18 mouse cellular contexts compared by ENCODE assay signal in genomic region chr1:75509586-75509985, GRCm38 (mm10). TPM values are rescaled to one million over a fixed set of nuclear protein-coding genes. Genes with fewer than 3 reads are reported as not detected.
DNase-seq lines count a peak whose midpoint lies in the region; ATAC-seq and TF ChIP-seq lines count a peak whose summit lies in the region.
"Had no signal": no experiment of that assay in that cellular context is flagged by ENCODE, and none has a peak within 500 bp of the region (broad histone marks: within the 10 kb centered on the region; RNA-seq: fewer than 3 reads in every experiment).

No protein-coding gene starts in this region.

- H3K4me2 ChIP-seq in heart, embryonic 14.5 days (ENCODE audit: low read length), result peak overlapping the region; percentile 25; the same call in 1 of the 2 replicates
- no peak overlapping the region for H3K4me2 ChIP-seq in lung, postnatal 0 days (replicated peaks; ENCODE audit: low read depth, low read length)
- H3K4me2 ChIP-seq in stomach, postnatal 0 days (replicated peaks; ENCODE audit: low read depth), result no peak overlapping the region
- H3K4me2 ChIP-seq: lung, embryonic 14.5 days; neural tube, embryonic 13.5 days had no signal

- no peak for ATAC-seq in heart, embryonic 14.5 days (ENCODE audit: insufficient number of reproducible peaks, insufficient read depth, low FRiP score, low read depth)
- ATAC-seq in lung, postnatal 0 days, result no peak
- no peak for ATAC-seq in stomach, postnatal 0 days (ENCODE audit: low FRiP score, low TSS enrichment)
- ATAC-seq: forebrain, embryonic 16.5 days had no signal

- intact Hi-C loops in heart, postnatal 10 days (cut with DNase I), result loop anchor here (5.0 kb wide), 1 partner anchor 38 kb away; the partner anchor contains the start of gene Slc4a3

- H3K4me1 ChIP-seq in heart, embryonic 14.5 days (ENCODE audit: control insufficient read depth in 2 of 2, insufficient read depth in 2 of 2, low read length in 2 of 2), result peaks cover 41 to 48% of the 10 kb centered on the region in 2 experiments
- H3K4me1 ChIP-seq in lung, postnatal 0 days (ENCODE audit: insufficient read depth, low read depth, low read length), result peaks cover 7% of the 10 kb centered on the region
- H3K4me1 ChIP-seq in lung, adult 2 months (ENCODE audit: control insufficient read depth, insufficient read depth, low read length), result no peaks in the 10 kb centered on the region
- H3K4me1 ChIP-seq in stomach, postnatal 0 days (replicated peaks; ENCODE audit: control insufficient read depth, insufficient read depth), result no peaks in the 10 kb centered on the region; the same call in 1 of the 2 replicates

- no peak for DNase-seq in heart, postnatal 10 days
- no peak for DNase-seq in lung, postnatal 0 days (ENCODE audit: low spot score)
- no peak for DNase-seq in lung, adult 2 months
- peak; percentile 31 to 42 for DNase-seq in adrenal gland, postnatal 36 days
- no peak for DNase-seq in stomach, postnatal 0 days (ENCODE audit: low spot score)
- DNase-seq in cerebellum, postnatal 36 days, result no peak
- DNase-seq: cerebellum, postnatal 10 days; kidney, postnatal 14 days; layer of hippocampus, adult 9-11 months; liver; thymus, postnatal 36 days had no signal

- no peaks in the 10 kb centered on the region for H3K36me3 ChIP-seq in heart, embryonic 14.5 days (ENCODE audit: control insufficient read depth, insufficient read depth, low read length)
- H3K36me3 ChIP-seq in lung, postnatal 0 days (ENCODE audit: insufficient read depth, low read length), result no peaks in the 10 kb centered on the region
- no peaks in the 10 kb centered on the region for H3K36me3 ChIP-seq in stomach, postnatal 0 days (ENCODE audit: control insufficient read depth, insufficient read depth, low read length)
- H3K36me3 ChIP-seq: neural tube, embryonic 13.5 days had no signal

- peak overlapping the region; percentile 31; the same call in 1 of the 2 replicates for H3K9ac ChIP-seq in heart, embryonic 14.5 days (ENCODE audit: low read length)
- no peak overlapping the region for H3K9ac ChIP-seq in lung, postnatal 0 days (replicated peaks; ENCODE audit: low read depth)
- 0 out of 2 replicates have a peak overlapping the region, but pooled peaks have one; percentile 13 for H3K9ac ChIP-seq in stomach, postnatal 0 days (ENCODE audit: low read length)
- H3K9ac ChIP-seq: lung, embryonic 14.5 days; neural tube, embryonic 13.5 days had no signal

- no peak for TF ChIP-seq EP300 in lung, postnatal 0 days (IDR thresholded peaks at IDR 0.05)
- TF ChIP-seq EP300 in stomach, postnatal 0 days (optimal IDR thresholded peaks at IDR 0.05), result no peak

- WGBS in heart, embryonic 14.5 days, result 47% methylated on average over 20 of the region's 20 CpGs
- 69% methylated on average over 20 of the region's 20 CpGs for WGBS in lung, postnatal 0 days
- 73% methylated on average over 20 of the region's 20 CpGs for WGBS in lung, adult 2 months
- 61% methylated on average over 20 of the region's 20 CpGs for WGBS in stomach, postnatal 0 days

- no peak for TF ChIP-seq CTCF in lung, postnatal 0 days (IDR thresholded peaks at IDR 0.05)
- TF ChIP-seq CTCF in lung, adult 2 months (IDR thresholded peaks at IDR 0.05; ENCODE audit: insufficient read depth, low read length), result no peak
- no peak for TF ChIP-seq CTCF in stomach, postnatal 0 days (IDR thresholded peaks at IDR 0.05; ENCODE audit: low read depth)

- no peak for TF ChIP-seq POLR2A in lung, adult 2 months (IDR thresholded peaks at IDR 0.05; ENCODE audit: borderline replicate concordance, extremely low read depth, low read depth, low read length)

- no peak overlapping the region for H3K4me3 ChIP-seq in heart, embryonic 14.5 days (ENCODE audit: control insufficient read depth in 1 of 2, insufficient read depth in 1 of 2, low read depth in 1 of 2, low read length in 2 of 2)
- no peak overlapping the region for H3K4me3 ChIP-seq in lung, postnatal 0 days (ENCODE audit: low read depth, low read length)
- no peak overlapping the region for H3K4me3 ChIP-seq in lung, adult 2 months (replicated peaks; ENCODE audit: extremely low read depth, low read depth, low read length)
- no peak overlapping the region for H3K4me3 ChIP-seq in stomach, postnatal 0 days (ENCODE audit: low read depth, low read length)
- H3K4me3 ChIP-seq: neural tube, embryonic 13.5 days had no signal

- H3K27ac ChIP-seq in heart, embryonic 14.5 days (replicated peaks in 1 of 2; ENCODE audit: control insufficient read depth in 1 of 2, insufficient read depth in 1 of 2, low read depth in 2 of 2, low read length in 2 of 2), result peak overlapping the region; percentile 97; a peak in 3 of 4 replicates
- 0 out of 2 replicates have a peak overlapping the region, but pooled peaks have one; percentile 27 for H3K27ac ChIP-seq in lung, postnatal 0 days (ENCODE audit: low read length)
- no peak overlapping the region for H3K27ac ChIP-seq in stomach, postnatal 0 days (replicated peaks)
- H3K27ac ChIP-seq: neural tube, embryonic 13.5 days had no signal

- H3K9me3 ChIP-seq in heart, embryonic 14.5 days (ENCODE audit: control insufficient read depth, low read length), result no peaks in the 10 kb centered on the region
- H3K9me3 ChIP-seq in lung, postnatal 0 days (ENCODE audit: low read length), result no peaks in the 10 kb centered on the region
- no peaks in the 10 kb centered on the region for H3K9me3 ChIP-seq in stomach, postnatal 0 days (ENCODE audit: control insufficient read depth, low read length)
- H3K9me3 ChIP-seq: neural tube, embryonic 13.5 days had no signal

- H3K27me3 ChIP-seq in heart, embryonic 14.5 days (ENCODE audit: control insufficient read depth, insufficient read depth, low read length), result no peaks in the 10 kb centered on the region
- H3K27me3 ChIP-seq in lung, postnatal 0 days (replicated peaks; ENCODE audit: insufficient read depth, low read length), result no peaks in the 10 kb centered on the region
- H3K27me3 ChIP-seq in stomach, postnatal 0 days (ENCODE audit: control insufficient read depth, insufficient read depth, low read length), result no peaks in the 10 kb centered on the region

RNA-seq across cellular contexts. Expression of gene Inha, which starts 2.7 kb away (rescaled TPM):
- polyA plus RNA-seq in heart, embryonic 14.5 days (2014; fragmentation: Nextera tagmentation; extraction: Ambion mirVana), result 2.6 and 3.9 TPM in 2 replicates
- 1 to 10 TPM; 5.1 to 8.5 TPM for total RNA-seq in heart, postnatal 10 days (2021)
- polyA plus RNA-seq in lung, postnatal 0 days (2015; fragmentation: Nextera tagmentation; extraction: Ambion mirVana), result 3.7 and 3.8 TPM in 2 replicates
- 13.6 and 14.3 TPM in 2 replicates for polyA plus RNA-seq in lung, adult 2 months (2012; rRNA removed)
- 10 to 100 TPM; 21.8 to 34.7 TPM for total RNA-seq in adrenal gland, postnatal 36 days (2021)
- 4.7 and 6.1 TPM in 2 replicates for polyA plus RNA-seq in stomach, postnatal 0 days (2015; fragmentation: Nextera tagmentation; extraction: Ambion mirVana)
- total RNA-seq: megakaryocyte, adult 5-6 weeks; monocyte, adult 5-6 weeks had no signal

RNA-seq across cellular contexts. Expression of gene Obsl1, which starts 3.3 kb away (rescaled TPM):
- 109 and 124 TPM in 2 replicates for polyA plus RNA-seq in heart, embryonic 14.5 days (2014; fragmentation: Nextera tagmentation; extraction: Ambion mirVana)
- total RNA-seq in heart, postnatal 10 days (2021), result 100 to 1,000 TPM; 171 to 173 TPM
- polyA plus RNA-seq in lung, postnatal 0 days (2015; fragmentation: Nextera tagmentation; extraction: Ambion mirVana), result 25.8 and 33.9 TPM in 2 replicates
- 20.7 and 26.1 TPM in 2 replicates for polyA plus RNA-seq in lung, adult 2 months (2012; rRNA removed)
- 10 to 100 TPM; 59.8 to 67.4 TPM for total RNA-seq in adrenal gland, postnatal 36 days (2021)
- polyA plus RNA-seq in stomach, postnatal 0 days (2015; fragmentation: Nextera tagmentation; extraction: Ambion mirVana), result 17.9 and 21.2 TPM in 2 replicates
- total RNA-seq: megakaryocyte, adult 5-6 weeks; monocyte, adult 5-6 weeks had no signal

RNA-seq across cellular contexts. Expression of gene Stk11ip, which starts 11.7 kb away (rescaled TPM):
- polyA plus RNA-seq in heart, embryonic 14.5 days (2014; fragmentation: Nextera tagmentation; extraction: Ambion mirVana), result 11.3 and 11.8 TPM in 2 replicates
- total RNA-seq in heart, postnatal 10 days (2021), result 10 to 100 TPM; 12.7 to 13.9 TPM
- polyA plus RNA-seq in lung, postnatal 0 days (2015; fragmentation: Nextera tagmentation; extraction: Ambion mirVana), result 12.7 and 13.2 TPM in 2 replicates
- 44.1 and 50.6 TPM in 2 replicates for polyA plus RNA-seq in lung, adult 2 months (2012; rRNA removed)
- total RNA-seq in adrenal gland, postnatal 36 days (2021), result 10 to 100 TPM; 16.6 to 20.6 TPM
- polyA plus RNA-seq in stomach, postnatal 0 days (2015; fragmentation: Nextera tagmentation; extraction: Ambion mirVana), result 6.7 and 6.8 TPM in 2 replicates

RNA-seq across cellular contexts. Expression of gene Tmem198, which starts 30.3 kb away (rescaled TPM):
- 0.20 and 0.38 TPM in 2 replicates for polyA plus RNA-seq in heart, embryonic 14.5 days (2014; fragmentation: Nextera tagmentation; extraction: Ambion mirVana)
- total RNA-seq in heart, postnatal 10 days (2021), result under 1 TPM; 0.38 to 0.52 TPM
- polyA plus RNA-seq in lung, postnatal 0 days (2015; fragmentation: Nextera tagmentation; extraction: Ambion mirVana), result 1.1 and 1.3 TPM in 2 replicates
- polyA plus RNA-seq in lung, adult 2 months (2012; rRNA removed), result 5.2 and 7.4 TPM in 2 replicates
- 1 to 10 TPM; 2.6 to 4.1 TPM for total RNA-seq in adrenal gland, postnatal 36 days (2021)
- 1.4 and 1.7 TPM in 2 replicates for polyA plus RNA-seq in stomach, postnatal 0 days (2015; fragmentation: Nextera tagmentation; extraction: Ambion mirVana)
- total RNA-seq: gastrocnemius, adult 8-10 months had no signal

RNA-seq across cellular contexts. Expression of gene Chpf, which starts 30.5 kb away (rescaled TPM):
- 23.5 and 27.0 TPM in 2 replicates for polyA plus RNA-seq in heart, embryonic 14.5 days (2014; fragmentation: Nextera tagmentation; extraction: Ambion mirVana)
- total RNA-seq in heart, postnatal 10 days (2021), result 10 to 100 TPM; 38.6 to 39.5 TPM
- polyA plus RNA-seq in lung, postnatal 0 days (2015; fragmentation: Nextera tagmentation; extraction: Ambion mirVana), result 31.2 and 31.6 TPM in 2 replicates
- polyA plus RNA-seq in lung, adult 2 months (2012; rRNA removed), result 89.7 and 127 TPM in 2 replicates
- total RNA-seq in adrenal gland, postnatal 36 days (2021), result 10 to 100 TPM; 55.3 to 63.1 TPM
- 24.6 and 25.2 TPM in 2 replicates for polyA plus RNA-seq in stomach, postnatal 0 days (2015; fragmentation: Nextera tagmentation; extraction: Ambion mirVana)

Comparison
In these comparisons a context has a peak if more than half of its experiments do, and no peak if none do; other contexts are left out.
1. DNase-seq: peak in adrenal gland, postnatal 36 days (2 of 2); none in heart, postnatal 10 days (0 of 2), lung, postnatal 0 days (single experiment), lung, adult 2 months (single experiment), stomach, postnatal 0 days (single experiment) and cerebellum, postnatal 36 days (0 of 2).